Mouse (Mus musculus) heart, adult 9 months (tissue): ENCODE measurements around the gene Ccn1.

Experiments used
- DNase-seq, 2 experiments: peaks; one replicate each; pipeline ENCODE4 v3.0.0; 2022; ENCODE audit warnings: low spot score in 2 of 2

Ccn1 gene

DNA sequence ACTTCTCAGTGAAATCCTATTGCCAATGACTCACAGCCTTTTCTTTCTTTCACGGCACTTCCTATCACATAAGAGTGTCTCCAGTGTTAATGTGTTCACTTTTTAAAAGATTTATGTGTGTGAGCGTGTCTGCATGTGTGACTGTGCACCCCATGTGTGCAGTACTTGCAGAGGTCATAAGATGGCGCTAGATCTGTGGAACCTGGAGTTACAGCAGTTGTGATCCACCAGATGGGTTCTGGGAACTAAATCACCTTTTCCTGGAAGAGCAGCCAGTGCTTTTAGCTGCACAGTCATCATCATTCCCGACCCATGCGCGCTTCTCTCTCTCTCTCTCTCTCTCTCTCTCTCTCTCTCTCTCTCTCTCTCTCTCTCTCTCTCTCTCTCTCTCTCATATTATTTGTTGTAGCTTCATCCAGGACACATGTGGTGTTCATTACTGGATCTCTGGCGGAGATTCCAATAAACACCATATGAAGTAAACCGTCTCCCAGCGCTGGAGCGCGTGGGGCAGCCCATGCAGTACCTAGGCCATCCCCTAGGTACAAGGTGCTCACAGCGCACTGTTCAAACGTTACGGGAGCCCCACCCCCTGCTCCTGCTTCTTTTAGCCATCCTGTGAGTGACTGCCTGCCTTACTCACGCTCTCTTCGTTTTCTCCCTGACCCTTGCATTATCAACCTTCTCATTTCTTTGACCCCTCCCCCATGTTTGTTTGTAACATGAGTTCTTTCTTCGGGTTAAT, 30.0 kb downstream of the Ccn1 start:
- no peak for DNase-seq

DNA sequence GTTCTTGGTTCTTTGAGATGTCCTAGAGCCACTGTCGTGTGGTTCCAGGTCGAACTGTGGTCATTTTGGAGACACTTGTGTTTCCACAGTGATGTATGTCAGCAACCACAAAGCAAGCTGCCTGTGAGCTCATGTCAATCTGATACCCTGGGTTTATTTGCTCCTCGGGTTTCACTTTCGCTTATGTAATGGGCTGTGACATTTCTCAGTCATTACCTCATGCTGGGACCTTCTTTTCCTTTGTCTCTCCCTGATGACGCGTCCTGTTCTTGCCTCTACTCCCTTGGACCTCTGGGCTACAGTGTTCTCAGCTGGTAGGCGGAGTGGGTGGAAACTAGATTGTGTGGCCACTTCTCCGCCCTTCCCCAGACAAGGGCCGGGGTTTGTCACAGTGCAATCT, 31.5 kb downstream of the Ccn1 start:
- DNase-seq = no peak

DNA sequence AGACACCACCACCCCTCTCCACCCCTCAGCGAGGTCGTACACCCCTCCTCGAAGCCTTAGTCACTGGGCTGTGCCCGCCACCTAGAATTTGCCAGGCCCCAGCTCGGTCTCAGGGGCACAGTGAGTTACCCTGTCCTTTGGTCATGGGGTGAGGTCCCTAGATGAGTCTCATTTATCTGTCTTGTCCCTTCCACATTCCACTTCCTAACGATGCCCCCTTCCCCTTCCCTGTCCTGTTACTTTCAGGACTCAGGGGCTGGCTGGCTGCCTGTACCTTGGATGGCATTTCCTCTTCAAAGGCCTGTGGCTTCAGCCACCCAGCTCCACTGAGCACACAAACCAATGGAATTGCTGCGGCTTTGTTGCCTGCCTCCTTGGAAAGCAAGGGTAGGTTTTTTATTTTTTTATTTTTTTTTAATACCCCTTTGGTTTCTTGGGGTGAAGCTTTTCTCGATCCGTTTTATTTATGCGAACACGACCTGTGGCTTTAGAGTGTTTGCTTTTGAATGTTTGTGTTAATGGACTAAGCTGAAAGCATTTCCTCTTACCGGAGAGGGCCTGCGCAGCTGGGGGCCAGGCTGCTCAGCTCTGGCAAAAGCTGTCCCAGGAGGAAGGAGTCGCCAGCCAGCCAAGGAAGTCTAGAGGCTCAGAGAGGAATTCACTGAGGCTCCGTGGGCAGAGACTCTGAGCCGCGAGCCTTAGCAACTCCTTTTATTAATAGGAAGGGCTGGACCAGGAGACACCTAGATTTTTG, 35.2 kb downstream of the Ccn1 start:
- DNase-seq = peak in 1 of 2 experiments; percentile 12

- DNase-seq = no peak
These were observed 36.5 kb downstream of the Ccn1 start for GRCm38 (mm10) chr3:145613234-145613633.

DNA sequence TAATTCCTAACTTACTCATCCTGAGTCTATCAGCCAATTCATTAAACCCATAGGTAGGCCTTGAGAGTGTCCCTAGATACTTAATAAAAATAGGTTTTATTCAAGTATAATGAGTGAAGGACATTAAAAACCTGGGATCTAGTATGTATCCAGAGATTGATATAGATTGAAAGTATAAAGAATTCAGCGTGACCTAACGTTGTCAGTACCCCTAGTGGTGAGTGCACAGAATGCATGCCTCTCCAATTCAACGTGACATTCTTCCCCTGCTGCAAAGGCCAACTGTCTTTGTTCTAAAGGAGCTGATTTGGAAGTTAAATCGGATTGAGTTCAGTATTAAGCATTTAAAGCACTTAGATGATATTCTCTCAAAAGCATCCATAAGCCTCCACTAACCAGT, 37.1 kb downstream of the Ccn1 start:
- no peak for DNase-seq

DNA sequence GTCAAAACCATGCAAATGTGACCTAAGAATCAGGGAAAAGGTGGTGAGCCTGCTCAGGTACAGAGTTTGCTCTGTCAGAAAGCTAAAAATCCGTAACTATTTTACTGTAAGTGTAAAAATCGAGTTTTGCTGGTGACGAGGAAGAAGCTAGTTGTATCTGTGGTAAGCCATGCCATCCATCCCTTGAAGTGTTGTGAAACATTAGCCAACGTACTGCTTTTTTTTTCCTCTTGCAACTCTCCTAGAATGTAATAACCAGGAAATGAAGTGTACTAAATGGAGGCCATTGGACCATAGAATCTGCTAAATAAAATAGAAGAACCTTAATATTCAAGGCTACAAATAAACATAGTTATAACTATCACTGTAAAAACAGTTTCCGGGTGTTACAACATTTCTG, 41.5 kb downstream of the Ccn1 start:
- DNase-seq = no peak

DNA sequence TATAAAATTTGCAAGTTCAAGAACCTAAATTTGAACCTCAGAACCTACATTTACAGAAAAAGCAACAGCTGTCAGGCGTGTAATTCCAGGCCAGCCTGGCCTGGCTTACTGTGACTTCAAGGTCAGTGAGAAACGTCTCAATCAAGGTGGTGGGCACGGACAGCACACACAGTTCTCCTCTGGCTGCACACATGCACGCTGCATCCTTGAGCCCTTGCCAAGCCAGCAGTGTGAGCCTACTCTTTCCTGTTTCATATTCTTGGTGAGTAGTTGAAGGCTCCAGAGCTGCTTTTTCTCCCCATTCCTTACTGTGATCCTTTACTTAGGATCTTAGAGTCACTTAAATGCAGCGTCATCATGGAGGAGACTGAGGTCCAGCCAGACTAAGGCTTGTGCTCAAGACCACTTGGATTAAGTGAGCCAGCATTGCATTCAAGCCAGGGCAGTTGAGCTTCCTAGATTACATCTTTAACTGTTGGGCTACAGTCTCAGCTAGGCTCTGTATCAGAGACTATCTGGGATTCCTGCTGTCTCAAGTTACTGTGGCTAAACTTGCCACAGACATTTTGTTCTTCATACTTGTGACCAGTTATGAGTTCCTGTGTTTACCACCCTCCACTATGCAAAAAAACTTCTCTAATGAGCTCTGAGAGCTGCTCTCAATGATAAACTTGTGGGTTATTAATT, 44.2 kb downstream of the Ccn1 start:
- no peak for DNase-seq

DNA sequence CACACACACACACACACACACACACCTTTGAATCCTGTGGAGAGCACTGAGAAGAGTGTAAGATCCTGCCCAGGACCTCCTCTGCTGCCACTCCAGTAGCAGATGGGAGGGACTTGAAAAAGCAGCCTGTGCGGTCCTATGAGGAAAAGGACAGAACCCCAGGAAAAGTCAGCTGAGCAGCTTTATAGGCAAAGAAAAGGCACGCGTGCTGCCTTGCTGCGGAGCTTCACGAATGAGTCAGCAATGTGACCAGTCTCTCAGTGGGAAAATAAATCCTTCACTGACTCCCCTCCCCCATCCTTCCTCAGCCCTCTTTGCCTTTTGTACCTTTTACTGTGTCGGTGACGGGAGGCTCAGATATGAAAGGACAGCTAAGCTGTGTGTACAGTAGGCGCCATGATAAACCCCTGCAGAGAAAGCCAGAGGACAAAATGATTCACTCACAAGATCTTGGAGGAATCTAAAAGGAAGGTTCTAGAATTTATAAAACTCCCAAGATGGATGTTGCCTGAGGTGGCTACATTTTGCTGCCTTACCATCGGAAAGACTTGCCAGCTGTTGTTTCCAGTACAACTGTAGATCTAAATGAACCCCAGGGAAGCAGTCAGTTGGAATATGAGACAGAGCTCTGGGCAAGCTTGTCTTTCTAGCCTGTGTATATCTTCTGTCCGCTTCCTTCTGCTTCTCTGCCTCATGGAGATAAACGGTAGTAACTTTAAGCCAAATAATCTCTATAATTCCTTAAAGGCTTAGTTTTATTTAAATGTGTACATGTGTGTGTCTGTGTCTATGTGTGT, 47.2 kb downstream of the Ccn1 start:
- no peak for DNase-seq

GRCm38 (mm10) chr3:145601345-145601744, 48.4 kb downstream of the Ccn1 start:
- DNase-seq = no peak

DNA sequence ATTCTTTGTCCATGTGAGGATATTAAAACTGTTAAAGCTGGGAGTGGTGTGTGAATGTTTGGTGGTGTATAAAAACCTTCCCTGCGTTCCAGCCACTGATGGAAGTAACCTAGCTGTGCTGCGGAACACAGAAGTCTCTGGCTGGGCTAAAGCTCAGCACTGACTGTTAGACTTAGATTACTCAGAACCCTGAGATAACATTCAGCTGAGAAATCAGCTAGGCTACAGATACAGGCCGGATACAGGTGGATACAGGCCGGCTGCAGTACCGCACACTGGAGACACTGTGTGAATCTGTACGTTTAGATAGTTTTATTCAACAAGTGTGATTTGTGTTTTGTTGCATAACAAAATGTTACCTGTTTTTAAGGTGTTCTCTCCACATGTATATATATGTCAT, 49.0 kb downstream of the Ccn1 start:
- DNase-seq = no peak

- DNase-seq = no peak
These were observed 50.7 kb downstream of the Ccn1 start for GRCm38 (mm10) chr3:145599059-145599458.
